Mouse (Mus musculus): ENCODE data around the gene Tnfrsf1b.

DNA sequence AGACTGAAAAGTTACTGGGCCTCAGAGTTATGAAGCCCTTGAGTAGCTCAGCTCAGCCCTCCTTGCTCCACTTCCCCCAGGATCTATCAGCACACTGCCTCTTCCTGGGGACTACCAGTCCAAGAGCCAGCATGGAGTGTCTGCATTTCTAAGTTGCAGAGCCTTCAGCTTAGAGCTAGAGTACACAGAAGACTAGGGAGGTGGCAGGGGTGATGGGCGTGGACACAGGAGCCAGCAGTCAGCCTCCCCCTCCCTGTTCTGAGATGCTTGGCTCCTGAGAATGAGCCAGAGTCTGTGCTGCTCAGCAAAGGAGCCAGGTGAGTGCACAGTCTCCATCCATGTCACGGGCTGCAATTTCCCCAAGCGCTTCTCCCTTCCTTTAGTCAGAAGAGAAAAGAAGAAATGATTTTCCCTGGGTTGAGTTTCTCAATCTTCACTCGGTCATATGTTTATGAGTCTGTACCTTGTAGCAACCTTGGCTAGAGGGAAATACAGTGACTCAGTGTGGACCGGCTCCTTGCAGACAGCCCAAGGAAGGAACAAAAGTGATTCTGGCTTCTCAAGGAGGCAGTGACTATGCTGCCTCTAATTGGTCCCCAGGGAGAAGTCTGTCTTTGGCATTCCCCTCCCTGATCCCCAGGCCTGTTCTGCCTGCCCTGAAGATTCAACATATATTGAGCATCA, 11.2 kb upstream of the Tnfrsf1b start:
- TF ChIP-seq TCF12 (IDR thresholded peaks at IDR 0.05; ENCODE audit: insufficient read depth, poor library complexity, severe bottlenecking) (no peak), CEBPB (IDR thresholded peaks at IDR 0.05; ENCODE audit: insufficient read depth, poor library complexity, severe bottlenecking) (no peak), POLR2A (IDR thresholded peaks at IDR 0.05; ENCODE audit: insufficient read length, low read depth) (no peak), MAX (IDR thresholded peaks at IDR 0.05; ENCODE audit: low read depth) (no peak)
